Mouse (Mus musculus): Measurements from ENCODE around the gene Hist1h3b.
A peak's percentile ranks its signal among the peaks of the same experiment; 100 is the strongest.
"Not testable (repeated sequence)": the region's sequence is repeated elsewhere in the genome, so short reads cannot be mapped to it uniquely, and the experiment has no call there.

The Hist1h3b gene

DNA sequence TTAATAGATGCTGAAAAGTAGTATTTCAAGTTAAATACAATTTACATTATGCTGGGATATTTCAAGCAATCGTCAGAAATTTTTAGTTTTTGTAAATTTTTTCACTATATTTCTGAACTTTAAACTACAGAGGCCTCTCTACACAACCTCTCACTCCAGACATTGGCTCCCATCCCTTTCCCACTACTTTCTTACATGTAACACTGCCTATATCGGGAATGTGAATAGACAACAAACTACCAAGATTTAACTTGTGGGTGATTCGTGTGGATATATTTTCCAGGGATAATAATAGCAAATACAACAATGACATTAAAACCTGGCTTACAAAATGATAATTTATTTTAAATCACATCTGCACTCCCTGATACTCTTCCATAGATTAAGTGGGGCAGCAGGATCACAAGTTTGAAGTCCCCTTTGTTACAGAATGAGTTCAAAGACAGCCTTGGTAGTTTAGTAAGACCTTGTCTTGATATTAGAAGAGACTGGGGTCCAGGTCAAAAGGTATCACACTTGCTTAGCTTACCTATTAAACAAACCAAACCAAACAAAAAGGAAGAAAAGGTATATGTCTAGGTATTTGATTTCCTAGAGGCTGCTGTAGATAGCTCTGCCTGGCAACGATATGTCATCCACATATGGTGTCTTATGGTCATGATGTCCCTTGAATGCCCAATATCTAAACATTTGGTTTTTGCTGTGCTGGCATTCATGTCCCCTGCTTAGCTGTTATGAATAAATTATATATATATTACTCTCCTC, 1.4 kb downstream of the Hist1h3b start:
- no peak for DNase-seq (ENCODE audit: low read depth, low spot score)

DNA sequence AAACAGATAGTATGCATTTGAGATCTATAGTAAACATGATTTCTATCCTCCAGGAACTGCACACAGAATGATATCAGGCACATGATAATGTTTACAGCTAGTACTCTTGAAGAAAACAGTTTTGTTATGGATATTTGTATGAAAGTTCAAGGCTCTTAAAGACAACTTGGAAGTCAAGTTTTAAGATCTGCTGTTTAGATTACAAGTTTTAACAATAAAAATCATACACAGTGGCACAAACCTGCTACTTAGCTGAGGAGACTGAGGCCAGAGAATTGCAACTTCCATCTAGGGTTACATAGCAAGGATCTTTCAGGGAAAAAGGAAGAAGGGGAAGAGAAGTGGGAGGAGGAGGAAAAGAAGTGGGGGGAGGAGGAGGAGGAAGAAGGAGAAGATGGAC, 2.9 kb downstream of the Hist1h3b start:
- no peak for DNase-seq (ENCODE audit: low read depth, low spot score)

DNA sequence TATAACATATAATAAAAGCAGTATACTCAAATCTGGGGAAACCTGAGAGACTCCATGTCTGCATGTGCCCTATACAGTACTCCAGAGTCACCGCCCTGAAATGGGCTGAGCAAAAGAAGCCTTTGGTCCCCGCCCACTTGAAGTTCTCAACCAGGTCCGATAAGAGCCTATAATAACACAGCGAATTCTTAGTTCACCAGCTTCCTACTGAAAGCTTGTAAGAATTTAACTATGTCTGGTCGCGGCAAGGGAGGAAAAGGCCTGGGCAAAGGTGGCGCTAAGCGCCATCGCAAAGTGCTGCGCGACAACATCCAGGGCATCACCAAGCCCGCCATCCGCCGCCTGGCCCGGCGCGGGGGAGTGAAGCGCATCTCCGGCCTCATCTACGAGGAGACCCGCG, 4.7 kb downstream of the Hist1h3b start, which contains the start of gene Hist1h4b:
Hist1h4b (plus strand) TSS at position 224 of the 400 bp plus-strand sequence.
- peak; percentile 95 for DNase-seq (ENCODE audit: low read depth, low spot score)

DNA sequence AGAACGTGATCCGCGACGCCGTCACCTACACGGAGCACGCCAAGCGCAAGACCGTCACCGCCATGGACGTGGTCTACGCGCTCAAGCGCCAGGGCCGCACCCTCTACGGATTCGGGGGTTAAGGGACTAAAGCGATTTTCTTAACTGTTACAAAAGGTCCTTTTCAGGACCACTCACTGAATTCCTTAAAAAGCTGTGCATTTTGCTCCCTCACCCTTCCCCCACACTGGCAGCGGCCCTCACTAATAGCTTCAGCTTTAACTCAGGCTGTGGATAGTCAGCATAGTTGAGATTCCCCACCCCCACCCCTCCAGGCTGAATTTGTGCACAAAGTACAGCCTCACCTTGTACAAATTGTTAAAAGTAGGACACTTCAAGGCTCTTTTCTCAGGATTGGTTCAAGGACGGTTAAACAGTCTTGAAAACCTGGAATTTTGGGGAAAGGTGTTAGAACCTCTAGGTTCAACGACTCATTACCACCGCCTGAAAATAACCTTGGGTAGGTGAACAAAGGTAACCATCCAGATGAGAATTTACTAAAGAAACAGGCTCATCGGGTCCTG, 5.2 kb downstream of the Hist1h3b start:
- DNase-seq (ENCODE audit: low read depth, low spot score) = peak; percentile 91

DNA sequence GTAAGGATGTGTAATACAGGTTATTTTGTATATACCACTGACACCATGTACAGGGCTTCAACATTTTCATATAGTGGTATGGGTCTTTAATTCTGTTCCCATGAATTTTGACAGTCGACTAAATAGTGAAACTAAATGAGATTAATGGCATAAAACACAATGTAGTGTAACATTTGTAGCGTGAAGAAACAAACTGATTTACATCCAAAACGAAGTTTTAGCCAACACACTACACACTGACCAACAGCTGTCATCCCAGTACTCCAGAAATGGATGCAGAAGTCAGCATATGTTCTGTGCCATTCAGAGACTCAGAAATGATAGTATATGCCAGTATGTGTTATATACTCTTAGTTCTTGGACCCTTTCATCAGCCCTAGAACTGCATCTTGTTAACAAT, 5.9 kb downstream of the Hist1h3b start:
- DNase-seq (ENCODE audit: low read depth, low spot score) = no peak

DNA sequence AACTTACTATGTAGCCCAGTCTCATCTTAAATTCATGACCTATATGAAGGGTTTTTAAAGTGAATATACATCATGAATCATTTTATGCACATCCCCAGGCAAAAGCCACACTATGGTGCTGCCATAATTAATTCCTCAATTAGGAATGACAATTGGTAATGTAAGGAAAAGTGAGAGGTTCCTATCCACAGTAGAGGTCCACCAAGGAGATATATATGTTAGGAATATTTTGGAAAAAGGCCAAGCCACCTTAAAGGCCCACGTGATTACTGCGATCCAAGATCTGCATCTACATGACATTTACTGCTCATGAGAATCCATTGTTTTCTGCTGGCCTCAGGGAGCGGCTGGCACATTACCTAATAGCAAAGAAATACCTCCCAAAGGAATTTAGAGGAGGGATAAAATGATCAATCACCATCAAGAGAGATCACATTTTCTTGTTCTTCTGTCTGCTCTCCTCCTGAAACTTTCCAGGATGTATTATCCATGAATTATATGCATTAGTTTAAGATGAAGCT, 7.2 kb downstream of the Hist1h3b start:
- DNase-seq (ENCODE audit: low read depth, low spot score) = peak; percentile 70

DNA sequence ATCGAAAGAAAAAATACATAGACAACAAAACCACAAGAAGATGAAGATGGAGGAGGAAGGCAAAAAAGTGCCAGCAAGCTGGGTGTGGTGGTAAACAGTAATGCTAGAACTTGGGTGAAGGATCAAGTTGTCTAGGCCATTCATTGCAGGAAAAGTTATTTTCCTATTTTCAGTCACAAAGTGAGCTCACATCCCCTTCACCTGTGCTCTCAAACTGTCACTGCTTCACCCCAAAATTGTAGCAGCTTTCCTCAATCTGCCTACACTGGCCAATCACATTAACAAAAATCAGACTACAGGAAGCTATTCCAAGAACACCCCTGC, 7.8 kb downstream of the Hist1h3b start:
- DNase-seq (ENCODE audit: low read depth, low spot score) = no peak

DNA sequence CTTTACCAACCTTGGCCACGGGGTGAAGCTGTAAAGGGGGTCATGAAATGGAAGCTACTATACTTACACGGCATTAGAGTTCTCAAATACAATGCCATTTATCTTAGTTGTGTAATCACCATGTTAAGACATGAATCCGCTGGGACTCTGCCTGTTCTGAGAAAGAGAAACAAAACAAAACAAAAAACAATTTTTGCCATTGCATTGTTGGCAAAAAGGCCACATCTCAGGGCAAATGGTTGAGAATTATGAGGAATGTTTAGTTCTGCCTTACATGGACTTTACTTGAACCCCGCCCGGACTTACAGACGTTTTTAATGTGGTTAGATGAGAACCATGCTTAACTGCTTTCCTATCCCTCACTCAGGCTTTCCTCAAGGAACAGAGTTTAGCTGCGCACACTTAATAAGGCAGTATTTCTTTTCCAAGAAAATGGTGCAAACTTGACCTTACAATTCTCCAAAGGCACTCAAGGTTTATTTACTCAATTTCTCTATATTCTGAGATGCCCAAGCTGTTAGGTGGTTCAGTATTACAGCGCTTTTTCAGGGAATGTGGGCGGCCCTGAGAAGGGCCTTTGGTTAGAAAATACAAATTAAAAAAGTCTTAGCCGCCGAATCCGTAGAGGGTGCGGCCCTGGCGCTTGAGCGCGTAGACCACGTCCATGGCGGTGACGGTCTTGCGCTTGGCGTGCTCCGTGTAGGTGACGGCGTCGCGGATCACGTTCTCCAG, 8.3 kb downstream of the Hist1h3b start:
- DNase-seq (ENCODE audit: low read depth, low spot score) = peak; percentile 83

DNA sequence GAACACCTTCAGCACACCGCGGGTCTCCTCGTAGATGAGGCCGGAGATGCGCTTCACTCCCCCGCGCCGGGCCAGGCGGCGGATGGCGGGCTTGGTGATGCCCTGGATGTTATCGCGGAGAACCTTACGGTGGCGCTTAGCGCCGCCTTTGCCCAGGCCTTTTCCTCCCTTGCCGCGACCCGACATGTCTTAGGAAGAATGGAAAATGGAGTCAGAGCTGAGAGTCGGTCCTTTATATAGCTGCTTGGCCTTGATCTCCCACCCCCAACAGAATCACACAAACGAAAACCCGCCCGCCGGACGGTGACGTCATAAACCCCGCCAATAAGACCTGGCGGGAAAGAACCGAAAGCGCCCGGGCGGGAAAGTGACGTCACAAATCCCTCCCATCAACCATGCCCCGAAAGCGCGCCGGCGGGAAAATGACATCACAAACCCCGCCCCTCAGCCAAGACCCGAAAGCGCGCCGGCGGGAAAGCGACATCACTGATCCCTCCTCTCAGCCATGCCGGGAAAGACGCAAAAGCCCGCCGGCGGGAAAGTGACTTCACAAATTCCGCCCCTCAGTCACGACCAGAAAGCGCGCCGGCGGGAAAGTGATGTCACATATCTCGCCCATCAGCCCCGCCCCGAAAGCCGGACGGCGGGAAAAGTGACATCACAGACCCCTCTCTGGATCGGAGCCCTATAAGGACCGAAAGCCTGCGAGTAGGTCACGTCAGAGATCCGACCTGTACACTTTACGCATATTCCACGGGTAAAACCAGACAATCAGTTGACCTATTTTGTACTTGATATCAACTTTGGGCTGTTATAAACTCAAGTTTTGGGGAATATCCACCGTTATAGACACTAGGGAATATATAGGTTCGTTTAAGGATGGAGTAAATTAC, 9.2 kb downstream of the Hist1h3b start, which contains the start of gene Hist1h4a:
Hist1h4a (minus strand) TSS at position 259 of the 893 bp plus-strand sequence.
- peak; percentile 99 for DNase-seq (ENCODE audit: low read depth, low spot score)

DNA sequence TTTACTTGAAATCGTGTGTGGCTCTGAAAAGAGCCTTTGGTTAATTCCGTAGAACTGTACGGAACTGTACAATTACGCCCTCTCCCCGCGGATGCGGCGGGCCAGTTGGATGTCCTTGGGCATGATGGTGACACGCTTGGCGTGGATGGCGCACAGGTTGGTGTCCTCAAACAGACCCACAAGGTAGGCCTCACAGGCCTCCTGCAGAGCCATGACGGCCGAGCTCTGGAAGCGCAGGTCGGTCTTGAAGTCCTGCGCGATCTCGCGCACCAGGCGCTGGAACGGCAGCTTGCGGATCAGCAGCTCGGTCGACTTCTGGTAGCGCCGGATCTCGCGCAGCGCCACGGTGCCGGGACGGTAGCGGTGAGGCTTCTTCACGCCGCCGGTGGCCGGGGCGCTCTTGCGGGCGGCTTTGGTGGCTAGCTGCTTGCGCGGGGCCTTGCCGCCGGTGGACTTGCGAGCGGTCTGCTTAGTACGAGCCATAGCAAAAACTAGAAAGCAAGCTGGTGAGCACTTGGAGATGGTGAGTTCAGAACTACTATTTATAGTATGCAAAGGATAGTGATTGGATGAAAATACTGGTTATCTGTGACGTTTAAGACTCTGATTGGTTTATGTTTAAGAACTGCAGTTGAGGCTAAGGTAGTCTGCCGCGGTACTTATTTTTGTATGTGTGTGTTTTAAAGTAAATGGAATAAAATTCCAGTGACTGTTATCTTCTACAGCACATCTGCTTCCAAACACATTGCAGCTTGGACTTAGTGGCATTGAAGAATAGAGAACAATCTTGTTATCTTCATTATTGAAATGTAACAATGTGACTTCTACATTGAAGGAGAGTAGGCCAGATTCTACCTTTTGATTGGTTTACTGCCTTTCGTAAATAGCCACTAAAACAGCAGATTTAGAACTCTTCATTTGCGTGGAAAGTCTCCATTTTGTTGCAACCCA, 10.1 kb downstream of the Hist1h3b start, which contains the start of gene Hist1h3a:
Hist1h3a (minus strand) TSS at position 516 of the 951 bp plus-strand sequence.
- peak; percentile 89 for DNase-seq (ENCODE audit: low read depth, low spot score)

DNA sequence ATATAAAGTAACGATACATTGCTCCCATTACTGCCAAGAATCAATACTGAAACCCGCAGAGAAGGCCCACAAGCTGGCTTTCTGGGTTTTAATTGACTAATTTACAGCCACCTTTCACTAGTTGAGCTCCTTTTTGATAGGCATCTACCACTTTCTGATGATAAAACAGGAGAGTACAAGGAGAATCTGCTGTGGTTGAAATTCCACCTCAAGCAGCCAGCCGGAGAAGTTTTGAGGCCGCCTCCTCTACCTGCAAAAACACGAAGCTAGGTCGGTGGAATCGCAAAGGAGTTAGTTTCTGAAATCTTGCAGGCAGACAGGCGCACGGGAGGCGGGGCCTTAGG, 11.1 kb downstream of the Hist1h3b start:
- DNase-seq (ENCODE audit: low read depth, low spot score) = no peak

DNA sequence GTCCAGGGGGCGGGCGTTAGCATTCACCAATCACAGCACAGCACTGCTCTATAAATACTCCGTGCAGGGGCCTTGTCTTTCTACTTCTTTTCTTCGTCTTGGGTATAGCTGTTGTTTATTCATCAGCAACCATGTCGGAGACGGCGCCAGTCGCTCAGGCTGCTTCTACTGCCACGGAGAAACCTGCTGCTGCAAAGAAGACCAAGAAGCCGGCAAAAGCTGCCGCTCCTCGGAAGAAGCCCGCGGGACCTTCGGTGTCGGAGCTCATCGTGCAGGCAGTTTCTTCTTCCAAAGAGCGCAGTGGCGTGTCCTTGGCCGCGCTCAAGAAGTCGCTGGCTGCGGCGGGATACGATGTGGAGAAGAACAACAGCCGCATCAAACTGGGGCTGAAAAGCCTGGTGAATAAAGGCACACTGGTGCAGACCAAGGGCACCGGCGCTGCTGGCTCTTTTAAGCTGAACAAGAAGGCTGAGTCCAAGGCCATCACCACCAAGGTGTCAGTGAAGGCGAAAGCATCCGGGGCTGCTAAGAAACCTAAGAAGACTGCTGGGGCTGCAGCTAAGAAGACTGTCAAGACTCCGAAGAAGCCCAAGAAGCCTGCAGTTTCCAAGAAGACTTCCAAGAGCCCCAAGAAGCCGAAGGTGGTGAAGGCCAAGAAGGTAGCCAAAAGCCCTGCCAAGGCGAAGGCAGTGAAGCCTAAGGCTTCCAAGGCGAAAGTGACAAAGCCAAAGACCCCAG, 11.7 kb downstream of the Hist1h3b start, which contains the start of gene Hist1h1a:
Hist1h1a (plus strand) TSS at position 81 of the 738 bp plus-strand sequence.
- DNase-seq (ENCODE audit: low read depth, low spot score) = peak; percentile 96

DNA sequence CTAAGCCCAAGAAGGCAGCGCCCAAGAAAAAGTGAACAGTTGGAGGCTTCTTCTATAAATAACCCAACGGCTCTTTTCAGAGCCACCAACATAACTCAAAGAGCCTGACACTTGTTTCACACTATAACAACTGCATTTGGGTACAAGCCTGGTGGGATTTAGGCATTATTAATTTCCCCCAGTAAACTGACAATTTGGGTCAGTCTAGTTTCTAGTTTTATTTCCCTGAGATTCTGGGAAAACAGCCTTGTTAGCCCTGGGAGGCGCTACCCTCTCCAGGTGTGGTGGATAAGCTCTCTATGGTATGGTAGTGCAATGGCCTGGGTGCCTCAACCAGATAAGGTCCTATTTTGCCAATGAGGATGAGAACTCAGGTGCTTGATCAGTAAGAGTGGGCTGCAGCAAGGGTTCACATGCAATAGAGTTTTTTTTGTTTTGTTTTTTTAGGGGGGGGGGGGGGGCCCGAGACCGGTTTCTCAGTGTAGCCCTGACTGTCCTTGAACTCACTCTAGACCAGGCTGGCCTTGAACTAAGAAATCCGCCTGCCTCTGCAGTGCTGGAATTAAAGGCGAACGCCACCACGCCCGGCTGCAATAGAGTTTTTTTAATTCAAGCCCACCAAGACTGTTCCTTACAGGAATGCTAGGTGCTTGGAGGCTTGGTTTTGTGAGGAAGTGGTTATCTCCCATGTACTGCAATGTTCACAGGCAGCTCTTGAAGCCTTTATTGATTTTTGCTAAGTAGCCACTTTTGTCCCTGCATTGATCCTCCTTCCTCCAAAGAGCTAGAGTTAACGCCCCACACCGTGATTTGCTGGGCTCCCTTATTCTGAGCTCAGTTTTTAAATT, 12.5 kb downstream of the Hist1h3b start:
- DNase-seq (ENCODE audit: low read depth, low spot score) = peak; percentile 83

DNA sequence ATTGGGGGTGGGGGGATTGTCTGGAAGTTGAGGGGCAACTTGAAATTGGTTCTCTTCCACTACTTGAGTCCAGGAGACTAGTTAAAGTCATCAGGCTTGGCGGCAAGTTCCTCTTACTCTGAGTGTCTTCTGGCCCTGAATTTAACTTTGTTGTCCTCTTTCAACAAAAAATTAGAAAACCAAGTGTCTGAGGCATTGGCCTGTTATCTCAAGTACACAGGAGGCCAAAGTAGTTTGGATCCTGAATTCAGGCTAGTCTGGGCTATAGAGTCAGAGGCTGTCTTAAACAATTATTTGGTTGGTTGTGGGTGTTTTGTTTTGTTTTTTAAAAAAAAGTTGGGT, 13.1 kb downstream of the Hist1h3b start:
- DNase-seq (ENCODE audit: low read depth, low spot score) = no peak

DNA sequence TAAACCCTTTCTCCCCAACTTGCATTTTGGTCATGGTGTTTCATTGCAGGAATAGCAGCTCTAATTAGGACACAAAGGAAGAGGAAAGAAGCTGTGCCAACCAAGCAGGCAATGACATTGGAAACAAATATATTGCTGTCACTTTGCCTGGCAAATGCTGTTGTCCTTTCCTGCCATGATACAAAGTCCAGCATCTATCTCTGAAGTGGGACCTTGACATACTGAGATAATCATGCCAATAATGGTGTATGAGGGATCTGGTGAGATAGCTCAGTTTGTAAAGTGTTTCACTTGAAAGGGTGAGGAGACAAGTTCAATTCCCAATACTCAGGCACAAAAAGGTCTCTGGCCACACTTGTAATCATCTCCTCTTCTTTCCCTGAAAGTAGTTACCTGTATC, 14.7 kb downstream of the Hist1h3b start:
- DNase-seq (ENCODE audit: low read depth, low spot score) = no peak

DNA sequence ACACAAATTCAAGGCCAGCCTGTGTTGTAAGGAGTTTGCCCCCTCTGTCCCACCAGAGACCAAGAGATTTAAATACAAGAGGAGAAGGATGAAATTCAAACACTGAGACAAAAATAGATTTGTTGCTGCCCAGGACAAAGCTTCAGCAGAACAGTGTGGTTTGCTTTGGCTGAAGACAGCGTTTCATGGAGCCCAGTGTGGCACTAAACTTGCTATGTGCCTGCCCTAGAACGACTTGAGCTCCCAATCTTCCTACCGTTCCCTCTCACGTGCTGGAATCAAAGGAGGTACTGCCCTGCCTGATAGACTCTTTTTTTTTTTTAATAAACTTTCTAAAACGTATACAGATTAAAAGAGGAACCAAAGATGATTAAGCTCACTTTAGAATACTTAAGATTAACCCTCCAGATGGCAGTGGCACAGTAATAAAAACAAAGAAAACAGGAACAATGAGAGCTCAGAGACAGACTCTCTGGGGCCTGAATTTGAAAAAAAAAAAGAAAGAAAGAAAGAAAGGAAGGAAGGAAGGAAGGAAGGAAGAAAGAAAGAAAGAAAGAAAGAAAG, 16.8 kb downstream of the Hist1h3b start:
- DNase-seq (ENCODE audit: low read depth, low spot score) = no peak

DNA sequence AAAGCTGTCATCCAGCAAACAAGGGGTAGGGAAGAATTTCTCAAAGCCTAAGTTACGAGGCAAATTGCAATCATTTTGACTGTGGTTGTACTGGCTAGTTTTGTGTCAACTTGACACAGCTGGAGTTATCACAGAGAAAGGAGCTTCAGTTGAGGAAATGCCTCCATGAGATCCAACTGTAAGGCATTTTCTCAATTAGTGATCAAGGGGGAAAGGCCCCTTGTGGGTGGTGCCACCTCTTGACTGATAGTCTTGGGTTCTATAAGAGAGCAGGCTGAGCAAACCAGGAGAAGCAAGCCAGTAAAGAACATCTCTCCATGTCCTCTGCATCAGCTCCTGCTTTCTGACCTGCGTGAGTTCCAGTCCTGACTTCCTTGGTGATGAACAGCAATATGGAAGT, 17.5 kb downstream of the Hist1h3b start, which contains the start of gene Trim38:
Trim38 (plus strand) TSS at position 301 of the 400 bp plus-strand sequence.
- DNase-seq (ENCODE audit: low read depth, low spot score) = not testable (repeated sequence)
